Mouse (Mus musculus): ENCODE data around the gene Hmgcs2. TPM values are rescaled to one million over a fixed set of nuclear protein-coding genes. Genes with fewer than 3 reads are reported as not detected.
A peak's percentile ranks its signal among the peaks of the same experiment; 100 is the strongest.

The Hmgcs2 gene
- polyA plus RNA-seq, 1 experiment = not detected

DNA sequence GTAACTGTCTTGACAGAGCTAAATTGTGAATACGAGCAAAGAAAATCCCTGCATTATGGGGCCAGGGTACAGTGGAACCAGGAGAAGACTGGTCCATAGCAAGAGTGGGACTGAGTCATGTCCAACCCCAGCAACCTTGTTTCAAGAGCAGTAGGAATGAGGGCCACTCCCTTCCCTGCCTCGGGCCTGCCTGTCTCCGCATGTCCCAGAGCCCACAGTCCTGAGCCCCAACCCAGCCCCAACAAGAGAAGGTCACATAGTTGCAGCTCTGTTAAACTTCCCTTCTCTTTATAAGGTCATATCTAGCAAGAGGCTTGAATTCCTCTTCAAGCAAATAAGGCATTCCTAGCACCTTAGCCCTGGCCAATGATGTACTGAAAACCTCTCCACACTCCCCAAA is 21.5 kb downstream of the Hmgcs2 start:
- Histone ChIP-seq H3K4me1 (ENCODE audit: control insufficient read depth, insufficient read depth, low read length) (no peaks in the 10 kb centered on the region), H3K4me3 (ENCODE audit: insufficient read depth, low read length) (no peak overlapping the region), H3K27ac (ENCODE audit: insufficient read depth, low read length) (no peak overlapping the region)
- no peak for TF ChIP-seq CTCF (IDR thresholded peaks at IDR 0.05; ENCODE audit: borderline replicate concordance, insufficient read depth, low read length)
- TF ChIP-seq POLR2A (IDR thresholded peaks at IDR 0.05; ENCODE audit: low read depth, low read length) = no peak

DNA sequence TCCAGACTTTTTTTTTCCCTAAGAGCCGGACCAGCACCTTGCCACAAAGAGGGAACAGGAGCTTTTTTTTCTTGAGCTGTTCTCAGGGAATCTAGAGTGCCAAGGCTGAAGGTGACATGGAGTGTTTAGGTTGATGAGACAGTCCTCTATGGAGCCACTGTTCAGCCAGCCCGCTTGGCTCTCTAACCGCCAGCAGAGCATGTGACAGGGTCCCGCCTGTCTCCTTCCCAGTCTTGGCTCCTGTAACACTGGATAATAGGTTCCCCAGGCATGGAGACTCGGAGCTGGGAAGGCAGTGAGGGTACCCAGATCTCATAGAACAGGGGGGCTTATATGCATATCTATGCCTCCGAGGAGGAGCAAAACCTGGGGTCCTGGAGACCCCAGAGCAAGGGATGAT is 28.4 kb downstream of the Hmgcs2 start:
- H3K4me1 ChIP-seq (ENCODE audit: control insufficient read depth, insufficient read depth, low read length) = no peaks in the 10 kb centered on the region
- TF ChIP-seq POLR2A (IDR thresholded peaks at IDR 0.05; ENCODE audit: low read depth, low read length) (no peak), CTCF (IDR thresholded peaks at IDR 0.05; ENCODE audit: borderline replicate concordance, insufficient read depth, low read length) (no peak)
- H3K4me3 ChIP-seq (ENCODE audit: insufficient read depth, low read length) = no peak overlapping the region
- H3K27ac ChIP-seq (ENCODE audit: insufficient read depth, low read length) = no peak overlapping the region

DNA sequence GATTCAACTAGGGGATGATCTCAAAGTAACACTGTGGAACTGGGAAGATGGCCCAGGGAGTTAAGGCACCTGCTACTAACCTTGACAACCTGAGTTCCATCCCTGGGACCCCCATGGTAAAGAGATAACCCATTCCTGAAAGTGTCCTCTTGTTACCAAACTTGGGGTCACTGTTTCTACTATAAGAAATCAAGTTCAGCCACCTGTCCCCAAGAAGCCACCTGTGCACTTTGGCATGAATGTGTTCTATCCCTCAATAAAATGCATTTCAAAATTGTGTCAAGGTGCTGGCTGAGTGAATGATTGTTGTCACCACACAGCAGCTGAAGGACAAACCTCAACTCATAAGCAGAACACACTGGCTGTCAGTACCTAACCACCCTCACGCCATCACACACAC is 30.2 kb downstream of the Hmgcs2 start:
- no peak overlapping the region for H3K27ac ChIP-seq (ENCODE audit: insufficient read depth, low read length)
- TF ChIP-seq CTCF (IDR thresholded peaks at IDR 0.05; ENCODE audit: borderline replicate concordance, insufficient read depth, low read length) (no peak), POLR2A (IDR thresholded peaks at IDR 0.05; ENCODE audit: low read depth, low read length) (no peak)
- no peak overlapping the region for H3K4me3 ChIP-seq (ENCODE audit: insufficient read depth, low read length)
- no peaks in the 10 kb centered on the region for H3K4me1 ChIP-seq (ENCODE audit: control insufficient read depth, insufficient read depth, low read length)

DNA sequence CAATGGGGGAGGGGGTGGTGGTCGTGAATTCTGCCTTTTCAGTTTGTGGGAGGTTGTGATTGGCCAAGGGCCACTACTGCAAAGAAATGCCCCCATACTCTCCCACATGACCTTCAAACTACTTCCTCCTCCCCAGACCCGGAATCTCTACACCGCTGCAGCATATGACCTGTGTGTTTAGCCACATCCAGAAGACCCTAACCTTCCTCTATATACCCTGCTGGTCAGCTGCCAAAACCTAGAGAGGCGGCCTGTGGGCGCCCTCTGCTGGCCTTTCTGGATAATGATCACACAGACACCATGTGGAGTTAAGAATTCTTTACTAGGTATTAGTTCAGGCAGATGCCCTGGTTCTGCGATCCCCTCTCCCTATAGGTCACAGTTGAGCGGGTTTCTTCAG is 32.6 kb downstream of the Hmgcs2 start:
- H3K4me3 ChIP-seq (ENCODE audit: insufficient read depth, low read length) = no peak overlapping the region
- TF ChIP-seq POLR2A (IDR thresholded peaks at IDR 0.05; ENCODE audit: low read depth, low read length) = no peak
- 0 out of 2 replicates have a peak, but pooled peaks have one; percentile 4 for TF ChIP-seq CTCF (IDR thresholded peaks at IDR 0.05; ENCODE audit: borderline replicate concordance, insufficient read depth, low read length)
- no peak overlapping the region for H3K27ac ChIP-seq (ENCODE audit: insufficient read depth, low read length)
- H3K4me1 ChIP-seq (ENCODE audit: control insufficient read depth, insufficient read depth, low read length) = 0 out of 2 replicates have a peak, but pooled peaks cover 4% of the 10 kb centered on the region

DNA sequence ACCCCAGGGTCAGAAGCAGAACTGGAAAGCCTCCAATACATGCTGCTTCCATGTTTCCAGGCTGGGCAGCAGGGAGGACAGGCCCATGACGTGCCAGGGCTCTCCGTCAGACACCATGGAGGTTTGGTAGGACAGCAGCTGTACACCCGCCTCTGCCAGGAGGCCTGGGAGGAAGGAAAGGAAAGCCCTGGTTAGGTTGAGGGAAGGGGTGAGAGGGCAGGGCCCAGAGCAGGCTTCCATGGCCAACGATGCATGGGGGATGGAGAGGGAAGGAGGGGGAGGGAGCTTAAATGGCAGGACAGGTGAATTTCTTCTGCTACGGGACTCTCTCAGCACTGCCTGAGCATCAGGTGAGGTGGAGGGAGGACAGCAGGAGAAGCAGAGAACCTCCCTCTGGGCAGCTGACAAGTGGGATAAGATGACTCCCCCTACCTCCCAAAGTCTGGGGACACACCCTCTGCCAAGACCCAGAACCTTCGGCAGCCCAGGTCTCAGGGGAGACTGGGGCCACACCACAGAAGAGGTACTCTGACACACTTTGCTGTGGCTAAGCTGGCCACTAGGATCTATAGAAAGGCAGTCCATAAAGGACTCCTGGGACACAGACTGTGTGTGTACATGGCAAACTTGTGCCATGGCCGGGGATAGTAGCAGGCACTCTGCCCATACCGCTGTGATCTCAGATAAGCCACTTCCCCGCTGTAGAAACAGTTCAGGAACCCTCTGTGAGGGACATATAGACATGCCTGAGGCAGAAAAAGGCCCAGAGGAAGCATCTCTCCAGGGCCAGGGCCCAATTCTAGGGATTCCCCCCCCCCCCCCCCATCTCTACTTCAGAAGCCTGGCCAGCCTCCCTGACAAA is 33.3 kb downstream of the Hmgcs2 start:
- TF ChIP-seq CTCF (IDR thresholded peaks at IDR 0.05; ENCODE audit: borderline replicate concordance, insufficient read depth, low read length) (no peak), POLR2A (IDR thresholded peaks at IDR 0.05; ENCODE audit: low read depth, low read length) (no peak)
- Histone ChIP-seq H3K27ac (ENCODE audit: insufficient read depth, low read length) (no peak overlapping the region), H3K4me3 (ENCODE audit: insufficient read depth, low read length) (no peak overlapping the region), H3K4me1 (ENCODE audit: control insufficient read depth, insufficient read depth, low read length) (0 out of 2 replicates have a peak, but pooled peaks cover 4% of the 10 kb centered on the region)

DNA sequence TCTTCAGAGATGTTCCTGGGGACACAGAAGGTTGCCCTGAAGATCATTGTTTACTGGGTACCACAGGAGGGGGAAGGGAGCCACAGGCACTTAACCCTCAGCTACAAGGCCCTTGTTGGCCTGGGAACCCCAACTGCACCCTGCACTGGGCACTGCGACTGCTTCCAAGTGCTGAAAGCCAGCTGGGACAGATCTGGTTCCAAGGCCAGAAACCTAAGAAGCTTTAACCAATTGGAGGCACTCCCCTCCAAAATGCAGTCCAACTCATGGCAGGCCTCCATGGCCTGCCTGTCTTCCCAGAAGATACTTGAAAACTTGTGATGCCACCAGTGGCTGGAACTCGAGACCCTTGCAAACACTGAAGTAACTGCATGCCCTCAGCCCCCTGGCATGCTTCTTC is 34.9 kb downstream of the Hmgcs2 start:
- 0 out of 2 replicates have a peak, but pooled peaks cover 4% of the 10 kb centered on the region for H3K4me1 ChIP-seq (ENCODE audit: control insufficient read depth, insufficient read depth, low read length)
- H3K4me3 ChIP-seq (ENCODE audit: insufficient read depth, low read length) = no peak overlapping the region
- no peak for TF ChIP-seq POLR2A (IDR thresholded peaks at IDR 0.05; ENCODE audit: low read depth, low read length)
- no peak overlapping the region for H3K27ac ChIP-seq (ENCODE audit: insufficient read depth, low read length)

DNA sequence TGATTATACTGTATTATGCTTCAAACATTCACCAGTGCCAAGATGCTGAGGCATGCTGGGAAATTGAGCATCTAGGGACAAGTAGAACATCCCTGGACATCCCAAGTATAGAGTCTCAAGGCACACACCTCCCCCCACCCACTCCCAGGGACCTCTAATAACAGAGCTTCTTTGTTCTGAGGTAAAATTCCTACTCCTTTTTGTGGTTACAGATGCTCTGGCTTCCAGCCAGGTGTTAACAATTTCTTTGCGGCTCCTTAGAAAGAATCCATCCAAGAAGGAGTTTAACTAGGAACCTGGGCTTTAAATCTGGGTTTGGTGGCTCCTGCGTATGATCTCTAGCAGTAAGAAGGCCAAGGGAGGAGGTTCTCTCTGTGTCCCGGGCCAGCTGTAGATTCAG is 36.9 kb downstream of the Hmgcs2 start:
- Histone ChIP-seq H3K4me1 (ENCODE audit: control insufficient read depth, insufficient read depth, low read length) (0 out of 2 replicates have a peak, but pooled peaks cover 4% of the 10 kb centered on the region), H3K27ac (ENCODE audit: insufficient read depth, low read length) (no peak overlapping the region), H3K4me3 (ENCODE audit: insufficient read depth, low read length) (no peak overlapping the region)
- TF ChIP-seq POLR2A (IDR thresholded peaks at IDR 0.05; ENCODE audit: low read depth, low read length) = no peak
- TF ChIP-seq CTCF (IDR thresholded peaks at IDR 0.05; ENCODE audit: borderline replicate concordance, insufficient read depth, low read length) = no peak

DNA sequence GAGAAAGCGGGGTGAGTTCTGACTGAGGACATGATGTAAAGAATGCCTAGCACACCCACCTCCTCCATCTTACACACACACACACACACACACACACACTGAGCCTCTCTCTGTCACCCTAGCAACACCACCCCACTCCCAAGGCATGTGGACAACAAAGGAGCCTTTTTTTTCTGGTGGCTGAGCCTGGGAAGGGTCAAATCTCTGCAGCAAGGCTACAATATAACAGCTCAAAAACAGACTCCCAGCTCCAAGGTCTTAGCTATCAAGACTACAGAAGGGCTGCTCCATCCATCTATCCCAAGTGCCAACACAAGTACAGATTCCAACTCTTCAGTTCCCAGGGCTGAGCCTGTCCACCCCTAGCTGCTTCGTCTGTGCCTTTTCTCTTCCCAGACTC is 39.0 kb downstream of the Hmgcs2 start:
- H3K4me3 ChIP-seq (ENCODE audit: insufficient read depth, low read length) = no peak overlapping the region
- H3K4me1 ChIP-seq (ENCODE audit: control insufficient read depth, insufficient read depth, low read length) = 0 out of 2 replicates have a peak, but pooled peaks cover 4% of the 10 kb centered on the region
- no peak overlapping the region for H3K27ac ChIP-seq (ENCODE audit: insufficient read depth, low read length)
- TF ChIP-seq CTCF (IDR thresholded peaks at IDR 0.05; ENCODE audit: borderline replicate concordance, insufficient read depth, low read length) = no peak
- no peak for TF ChIP-seq POLR2A (IDR thresholded peaks at IDR 0.05; ENCODE audit: low read depth, low read length)

DNA sequence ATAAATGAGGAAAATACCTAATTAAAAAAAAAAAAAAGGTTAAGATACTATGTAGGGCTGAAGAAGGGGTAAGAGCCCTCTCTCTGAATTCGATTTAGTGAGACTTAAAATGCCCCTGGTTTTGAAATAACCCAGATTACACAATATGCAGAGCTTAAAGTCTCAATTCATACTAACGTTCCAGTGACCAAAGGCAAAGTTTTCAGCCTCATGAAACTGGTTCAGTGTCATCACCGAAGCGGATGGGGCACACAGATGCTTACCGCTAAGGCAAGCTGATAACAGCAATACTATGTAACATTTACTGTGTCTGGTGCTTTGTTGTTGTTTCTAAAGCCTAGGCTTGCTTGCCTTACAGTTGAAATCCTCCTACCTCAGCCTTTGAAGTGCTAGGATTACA is 42.0 kb downstream of the Hmgcs2 start:
- no peak overlapping the region for H3K4me3 ChIP-seq (ENCODE audit: insufficient read depth, low read length)
- TF ChIP-seq POLR2A (IDR thresholded peaks at IDR 0.05; ENCODE audit: low read depth, low read length) = no peak
- no peak for TF ChIP-seq CTCF (IDR thresholded peaks at IDR 0.05; ENCODE audit: borderline replicate concordance, insufficient read depth, low read length)
- 0 out of 2 replicates have a peak, but pooled peaks cover 4% of the 10 kb centered on the region for H3K4me1 ChIP-seq (ENCODE audit: control insufficient read depth, insufficient read depth, low read length)
- H3K27ac ChIP-seq (ENCODE audit: insufficient read depth, low read length) = no peak overlapping the region

DNA sequence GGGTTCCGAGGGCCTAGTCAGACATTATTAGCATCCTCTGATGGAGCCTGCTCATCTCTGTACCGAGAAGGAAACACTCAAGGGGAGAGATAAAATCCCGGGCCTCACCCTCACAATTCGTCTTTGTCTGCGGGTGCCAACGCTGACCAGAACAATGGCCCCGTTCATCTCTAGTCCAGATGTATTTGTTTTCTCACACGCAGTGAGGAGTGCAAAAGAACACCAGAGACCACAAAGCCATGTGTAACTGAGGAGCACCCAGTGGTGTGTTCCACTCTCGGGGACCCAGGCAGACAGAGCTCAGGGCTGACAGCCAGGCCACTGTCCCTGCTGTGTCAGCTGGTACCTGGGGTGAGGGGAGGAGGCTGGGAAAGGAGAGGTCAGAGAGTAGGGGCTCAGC is 44.0 kb downstream of the Hmgcs2 start:
- TF ChIP-seq CTCF (IDR thresholded peaks at IDR 0.05; ENCODE audit: borderline replicate concordance, insufficient read depth, low read length) (no peak), POLR2A (IDR thresholded peaks at IDR 0.05; ENCODE audit: low read depth, low read length) (no peak)
- Histone ChIP-seq H3K4me1 (ENCODE audit: control insufficient read depth, insufficient read depth, low read length) (no peaks in the 10 kb centered on the region), H3K4me3 (ENCODE audit: insufficient read depth, low read length) (no peak overlapping the region), H3K27ac (ENCODE audit: insufficient read depth, low read length) (no peak overlapping the region)
